Mouse (Mus musculus): ENCODE data around the gene Cog1.

- no peak for TF ChIP-seq POLR2AphosphoS2 (IDR thresholded peaks at IDR 0.05; ENCODE audit: low read length)
- no peak for TF ChIP-seq CTCF (IDR thresholded peaks at IDR 0.05 in 2 of 3, conservative IDR thresholded peaks at IDR 0.05 in 1 of 3; ENCODE audit: control insufficient read depth in 1 of 3, insufficient read depth in 1 of 3, low read depth in 2 of 3, low read length in 3 of 3, poor library complexity in 1 of 3, severe bottlenecking in 1 of 3)
- TF ChIP-seq MAX (IDR thresholded peaks at IDR 0.05; ENCODE audit: low read length): no peak
Observed at GRCm38 (mm10) chr11:113601616-113602343, 47.2 kb upstream of the Cog1 start.

Data from MEL (cell line).